Mouse (Mus musculus) liver, embryonic 14.5 days (tissue): ENCODE results near the gene Itpr3.

ENCODE experiments used
- CTCF ChIP-seq: IDR thresholded peaks from 2 replicates; pipeline ENCODE4 v1.5.1; 2016; ENCODE audit warnings: antibody characterized with exemption, low read depth, control low read depth
- EP300 ChIP-seq: IDR thresholded peaks from 2 replicates; pipeline ENCODE4 v1.6.1; 2016; ENCODE audit warnings: antibody characterized with exemption, low read depth

GRCm38 (mm10) chr17:27123103-27123502 lies 66.0 kb downstream of the Itpr3 start:
- TF ChIP-seq CTCF (no peak), EP300 (no peak)
